Mouse (Mus musculus): ENCODE results near the gene Mxi1. TPM values are rescaled to one million over a fixed set of nuclear protein-coding genes. Genes with fewer than 3 reads are reported as not detected.
A peak's percentile ranks its signal among the peaks of the same experiment; 100 is the strongest.

The Mxi1 gene
- 31.0 and 33.3 TPM in 2 replicates for polyA plus RNA-seq (2015; fragmentation: Nextera tagmentation; extraction: Ambion mirVana)

GRCm38 (mm10) chr19:53310348-53310747, at the start of gene Mxi1:
Mxi1 (plus strand) TSS chr19:53310518.
- H3K36me3 ChIP-seq: no peaks in the 10 kb centered on the region
- peak within 1 kb of the TSS; percentile 97 for H3K9ac ChIP-seq
- peaks cover 5% of the 10 kb centered on the region for H3K27me3 ChIP-seq
- H3K4me2 ChIP-seq: peak within 1 kb of the TSS; percentile 100
- H3K4me3 ChIP-seq (replicated peaks): peak within 1 kb of the TSS; percentile 96
- peak; percentile 75 for ATAC-seq (ENCODE audit: low read depth)
- peak within 1 kb of the TSS; percentile 95 for H3K27ac ChIP-seq
- WGBS (ENCODE audit: insufficient replicate concordance): under 1% methylated on average over 38 of the region's 38 CpGs
- peaks cover 36% of the 10 kb centered on the region for H3K4me1 ChIP-seq (replicated peaks)
- no peaks in the 10 kb centered on the region for H3K9me3 ChIP-seq (replicated peaks)
- peak; percentile 79 for DNase-seq

DNA sequence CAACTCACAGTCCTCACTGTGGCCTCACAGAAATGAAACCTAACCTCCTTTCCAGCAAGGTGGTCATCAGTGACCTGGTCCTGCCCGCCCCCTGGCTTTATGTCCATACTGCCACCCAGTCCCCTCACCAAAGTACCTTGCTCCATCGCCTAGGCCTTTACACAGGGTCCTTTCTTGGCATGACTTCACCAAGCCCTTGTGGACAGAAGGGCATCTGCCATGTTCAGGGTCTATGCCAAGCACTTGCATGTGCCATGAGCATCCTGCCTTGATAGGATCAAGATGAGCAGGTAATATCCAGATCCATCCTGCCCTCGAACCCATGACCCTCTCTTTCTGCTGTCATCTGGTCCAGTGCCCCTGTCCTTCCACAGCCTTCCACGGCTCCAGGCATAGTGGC, 49.5 kb upstream of the Mxi1 start:
- no peak overlapping the region for H3K4me2 ChIP-seq
- no peak for DNase-seq
- H3K9me3 ChIP-seq (replicated peaks): no peaks in the 10 kb centered on the region
- no peak overlapping the region for H3K9ac ChIP-seq
- 0 out of 2 replicates have a peak overlapping the region, but pooled peaks have one; percentile 100 for H3K27ac ChIP-seq
- peaks cover 64% of the 10 kb centered on the region for H3K4me1 ChIP-seq (replicated peaks)
- no peaks in the 10 kb centered on the region for H3K36me3 ChIP-seq
- WGBS (ENCODE audit: insufficient replicate concordance): 73% methylated on average over 4 of the region's 4 CpGs
- H3K27me3 ChIP-seq: peaks cover 44% of the 10 kb centered on the region
- no peak overlapping the region for H3K4me3 ChIP-seq (replicated peaks)
- ATAC-seq (ENCODE audit: low read depth): no peak

DNA sequence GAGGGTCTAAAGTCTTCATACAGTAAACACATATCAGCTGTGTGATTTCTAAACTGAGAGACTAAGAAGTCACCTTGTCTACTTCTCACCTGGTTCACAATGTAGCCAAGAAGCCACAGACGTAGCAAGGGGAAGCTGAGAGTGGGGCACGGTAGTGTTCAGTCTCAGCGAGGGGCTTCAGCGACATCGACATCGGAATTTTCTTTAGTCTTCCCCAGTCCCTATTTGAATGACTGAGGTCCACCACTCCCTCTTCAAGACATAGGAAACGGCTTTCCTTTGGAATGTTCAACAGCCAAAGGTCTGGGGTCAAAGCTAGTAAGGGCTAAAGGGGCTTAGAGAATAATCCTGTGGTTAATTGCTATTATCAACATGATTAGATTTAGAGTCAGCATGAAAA, 48.3 kb upstream of the Mxi1 start:
- WGBS (ENCODE audit: insufficient replicate concordance): 82% methylated on average over 7 of the region's 7 CpGs
- no peak overlapping the region for H3K27ac ChIP-seq
- no peak overlapping the region for H3K9ac ChIP-seq
- H3K4me2 ChIP-seq: no peak overlapping the region
- H3K4me3 ChIP-seq (replicated peaks): no peak overlapping the region
- H3K36me3 ChIP-seq: no peaks in the 10 kb centered on the region
- peaks cover 52% of the 10 kb centered on the region for H3K4me1 ChIP-seq (replicated peaks)
- no peak for ATAC-seq (ENCODE audit: low read depth)
- H3K9me3 ChIP-seq (replicated peaks): no peaks in the 10 kb centered on the region
- H3K27me3 ChIP-seq: peaks cover 53% of the 10 kb centered on the region
- no peak for DNase-seq

DNA sequence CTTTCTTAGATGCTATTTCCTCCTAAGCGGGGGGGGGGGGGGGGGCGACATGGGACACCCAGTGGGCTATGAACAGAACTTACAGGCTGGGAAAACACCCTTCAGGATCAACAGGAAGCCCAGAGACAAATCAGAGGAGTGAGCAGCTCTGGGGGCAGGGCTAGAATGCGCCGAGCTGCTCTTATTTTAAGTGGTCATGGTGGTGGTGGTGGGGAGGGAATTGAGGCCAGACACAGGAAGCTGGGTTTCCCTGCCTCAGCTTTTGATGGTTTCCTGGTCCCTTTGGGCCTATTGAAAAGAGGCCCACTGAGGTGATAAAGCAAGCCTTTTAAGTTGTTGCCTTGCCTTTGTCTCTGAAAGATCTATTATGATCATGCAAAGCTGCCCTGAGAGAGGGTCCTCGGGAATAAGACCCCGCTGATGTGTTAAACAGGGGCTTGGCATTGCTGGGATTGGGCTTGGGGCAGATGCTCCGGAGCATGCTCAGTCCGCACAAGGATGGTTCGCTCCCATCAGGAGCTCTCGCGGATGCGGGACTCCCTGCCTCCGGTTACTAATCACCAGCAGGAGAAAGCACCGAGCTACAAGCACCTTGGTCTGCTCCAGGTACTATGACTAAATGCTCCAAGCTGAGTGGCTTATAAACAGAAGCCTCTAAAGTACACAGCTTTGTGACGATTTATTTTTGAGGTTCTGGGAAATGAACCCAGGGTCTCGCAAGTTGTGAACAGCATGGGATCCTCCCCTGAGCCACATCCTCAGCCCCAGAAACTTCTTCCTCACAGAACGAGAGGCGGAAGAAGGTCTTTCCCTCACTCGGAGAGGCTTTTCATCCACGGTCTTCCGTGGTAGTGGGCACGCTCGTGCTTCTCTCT, 46.2 kb upstream of the Mxi1 start:
- Histone ChIP-seq H3K4me3 (replicated peaks) (no peak overlapping the region), H3K4me2 (no peak overlapping the region), H3K36me3 (no peaks in the 10 kb centered on the region), H3K9me3 (replicated peaks) (no peaks in the 10 kb centered on the region), H3K9ac (no peak overlapping the region), H3K27ac (no peak overlapping the region), H3K4me1 (replicated peaks) (peaks cover 32% of the 10 kb centered on the region), H3K27me3 (peaks cover 56% of the 10 kb centered on the region)
- WGBS (ENCODE audit: insufficient replicate concordance): 20% methylated on average over 23 of the region's 23 CpGs
- ATAC-seq (ENCODE audit: low read depth) (no peak), DNase-seq (no peak)

DNA sequence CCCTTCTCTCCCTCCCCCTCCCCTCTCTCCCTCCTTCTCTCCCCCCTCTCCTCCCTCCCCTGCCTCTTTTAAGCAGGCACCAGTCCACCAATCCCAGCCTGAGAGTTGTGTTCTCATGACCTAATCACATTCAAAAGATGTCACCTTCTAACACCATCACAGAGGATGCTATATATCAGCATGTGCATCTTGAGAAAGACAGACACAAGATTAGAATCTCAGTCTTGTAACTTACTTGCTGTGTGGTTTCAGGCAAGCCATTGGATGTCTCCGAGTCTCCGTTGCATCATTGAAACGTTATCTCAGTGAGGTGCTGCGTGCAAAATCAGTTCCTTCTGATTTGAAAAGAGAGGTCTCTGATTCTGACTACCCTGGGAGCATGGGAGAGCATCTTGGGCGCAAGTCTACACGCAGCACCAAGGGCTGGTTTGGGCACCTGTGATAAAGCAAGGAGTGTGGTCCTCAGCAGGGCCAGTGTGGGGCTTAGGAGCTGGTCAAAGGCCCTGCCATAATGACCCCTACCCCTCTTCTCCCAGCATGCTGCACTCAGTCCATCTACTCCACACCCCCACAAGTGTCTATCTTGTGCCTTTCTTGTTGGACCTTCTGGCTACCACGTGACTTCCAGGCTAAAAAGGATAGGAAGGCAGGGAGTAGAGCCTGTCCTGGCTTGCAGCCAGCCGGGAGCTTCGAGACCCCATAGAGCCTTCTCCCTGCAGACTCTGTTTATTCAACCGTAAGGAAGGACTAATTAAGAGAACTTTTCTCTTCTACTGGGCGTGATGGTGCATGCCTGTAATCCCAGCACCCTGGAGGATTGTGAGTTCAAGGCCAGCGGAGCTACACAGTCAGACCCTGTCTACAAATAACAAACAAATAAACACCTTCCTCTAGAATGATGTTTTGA, 45.2 kb upstream of the Mxi1 start:
- H3K27ac ChIP-seq: no peak overlapping the region
- ATAC-seq (ENCODE audit: low read depth): no peak

GRCm38 (mm10) chr19:53267305-53267704, 43.0 kb upstream of the Mxi1 start:
- peaks cover 70% of the 10 kb centered on the region for H3K27me3 ChIP-seq
- no peaks in the 10 kb centered on the region for H3K36me3 ChIP-seq
- no peak for DNase-seq
- H3K4me1 ChIP-seq (replicated peaks): peaks cover 6% of the 10 kb centered on the region
- H3K9me3 ChIP-seq (replicated peaks): no peaks in the 10 kb centered on the region
- WGBS (ENCODE audit: insufficient replicate concordance): 61% methylated on average over 9 of the region's 9 CpGs
- ATAC-seq (ENCODE audit: low read depth): no peak
- no peak overlapping the region for H3K4me2 ChIP-seq
- no peak overlapping the region for H3K9ac ChIP-seq
- H3K4me3 ChIP-seq (replicated peaks): no peak overlapping the region
- no peak overlapping the region for H3K27ac ChIP-seq

More for the DNA sequence above, 45.2 kb upstream of the Mxi1 start:
- Histone ChIP-seq H3K9me3 (replicated peaks) (no peaks in the 10 kb centered on the region), H3K27me3 (peaks cover 63% of the 10 kb centered on the region), H3K4me3 (replicated peaks) (no peak overlapping the region), H3K36me3 (no peaks in the 10 kb centered on the region), H3K4me1 (replicated peaks) (peaks cover 22% of the 10 kb centered on the region), H3K9ac (no peak overlapping the region), H3K4me2 (no peak overlapping the region)
- 47% methylated on average over 12 of the region's 12 CpGs for WGBS (ENCODE audit: insufficient replicate concordance)
- DNase-seq: no peak

- Histone ChIP-seq H3K27ac (no peak overlapping the region), H3K36me3 (no peaks in the 10 kb centered on the region), H3K9me3 (replicated peaks) (no peaks in the 10 kb centered on the region), H3K9ac (no peak overlapping the region), H3K27me3 (peaks cover 46% of the 10 kb centered on the region), H3K4me2 (no peak overlapping the region), H3K4me1 (replicated peaks) (peaks cover 10% of the 10 kb centered on the region), H3K4me3 (replicated peaks) (no peak overlapping the region)
- WGBS (ENCODE audit: insufficient replicate concordance): 72% methylated on average over 17 of the region's 17 CpGs
- no peak for DNase-seq
- ATAC-seq (ENCODE audit: low read depth): no peak
Measured at GRCm38 (mm10) chr19:53273055-53273722, 37.1 kb upstream of the Mxi1 start.

DNA sequence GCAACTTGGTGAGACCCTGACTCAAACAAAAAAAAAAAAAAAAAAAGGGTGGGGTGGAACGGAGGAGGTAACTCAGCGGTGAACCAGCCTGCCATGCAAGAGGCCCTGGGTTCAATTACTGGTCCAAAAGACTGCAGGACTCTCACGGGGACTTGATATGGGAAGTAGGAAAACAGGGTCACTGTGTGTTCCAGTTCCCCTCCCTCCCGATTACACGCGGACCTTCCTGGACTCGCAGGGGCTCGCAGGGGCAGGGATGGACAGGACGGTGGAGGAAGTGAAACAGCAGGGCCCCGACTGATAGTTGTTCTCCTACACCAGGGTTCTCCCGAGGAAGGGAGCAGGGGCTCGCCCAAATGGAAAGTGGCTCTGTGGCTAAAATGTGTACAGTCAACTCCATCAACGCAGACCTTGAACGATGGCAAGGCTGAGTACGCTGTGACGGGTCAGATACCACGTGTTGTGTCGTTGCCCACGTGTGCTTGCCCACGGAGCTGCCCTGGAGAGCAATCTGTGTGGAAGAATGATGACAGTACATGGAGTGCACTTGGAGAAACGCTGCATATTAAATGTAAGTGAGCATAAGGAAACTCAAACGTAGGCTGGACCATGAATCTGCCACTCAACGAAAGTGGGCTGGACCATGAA, 36.4 kb upstream of the Mxi1 start:
- Histone ChIP-seq H3K4me1 (replicated peaks) (peaks cover 10% of the 10 kb centered on the region), H3K9ac (no peak overlapping the region), H3K4me2 (no peak overlapping the region), H3K4me3 (replicated peaks) (no peak overlapping the region), H3K36me3 (no peaks in the 10 kb centered on the region), H3K27me3 (peaks cover 42% of the 10 kb centered on the region), H3K27ac (no peak overlapping the region), H3K9me3 (replicated peaks) (no peaks in the 10 kb centered on the region)
- no peak for ATAC-seq (ENCODE audit: low read depth)
- DNase-seq: no peak
- WGBS (ENCODE audit: insufficient replicate concordance): 61% methylated on average over 23 of the region's 23 CpGs

DNA sequence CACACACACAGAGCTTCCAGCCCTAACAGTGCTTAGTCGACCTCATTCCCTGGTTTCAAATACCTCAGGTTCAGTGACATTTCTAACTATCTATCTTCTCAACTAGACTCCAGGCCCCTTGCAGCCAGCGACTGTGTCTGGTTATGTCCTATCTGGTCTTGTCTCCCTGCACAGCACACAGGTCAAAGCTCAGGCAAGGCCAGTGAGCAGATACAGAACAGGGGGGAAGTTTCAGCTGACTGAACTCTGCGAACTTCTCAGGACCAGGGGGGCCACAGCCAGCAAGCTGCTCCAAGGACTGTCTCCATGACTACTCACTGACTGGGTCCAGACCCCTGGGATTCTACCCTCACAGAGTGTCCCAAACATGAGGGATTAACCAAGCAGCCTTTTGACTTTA, 35.1 kb upstream of the Mxi1 start:
- WGBS (ENCODE audit: insufficient replicate concordance): 31% methylated on average over 3 of the region's 3 CpGs
- peaks cover 10% of the 10 kb centered on the region for H3K4me1 ChIP-seq (replicated peaks)
- no peak overlapping the region for H3K4me2 ChIP-seq
- no peaks in the 10 kb centered on the region for H3K36me3 ChIP-seq
- no peak overlapping the region for H3K9ac ChIP-seq
- H3K9me3 ChIP-seq (replicated peaks): no peaks in the 10 kb centered on the region
- ATAC-seq (ENCODE audit: low read depth) (peak; percentile 67), DNase-seq (no peak)
- H3K4me3 ChIP-seq (replicated peaks): no peak overlapping the region
- H3K27ac ChIP-seq: peak overlapping the region; percentile 23; the same call in 1 of the 2 replicates
- peaks cover 34% of the 10 kb centered on the region for H3K27me3 ChIP-seq

DNA sequence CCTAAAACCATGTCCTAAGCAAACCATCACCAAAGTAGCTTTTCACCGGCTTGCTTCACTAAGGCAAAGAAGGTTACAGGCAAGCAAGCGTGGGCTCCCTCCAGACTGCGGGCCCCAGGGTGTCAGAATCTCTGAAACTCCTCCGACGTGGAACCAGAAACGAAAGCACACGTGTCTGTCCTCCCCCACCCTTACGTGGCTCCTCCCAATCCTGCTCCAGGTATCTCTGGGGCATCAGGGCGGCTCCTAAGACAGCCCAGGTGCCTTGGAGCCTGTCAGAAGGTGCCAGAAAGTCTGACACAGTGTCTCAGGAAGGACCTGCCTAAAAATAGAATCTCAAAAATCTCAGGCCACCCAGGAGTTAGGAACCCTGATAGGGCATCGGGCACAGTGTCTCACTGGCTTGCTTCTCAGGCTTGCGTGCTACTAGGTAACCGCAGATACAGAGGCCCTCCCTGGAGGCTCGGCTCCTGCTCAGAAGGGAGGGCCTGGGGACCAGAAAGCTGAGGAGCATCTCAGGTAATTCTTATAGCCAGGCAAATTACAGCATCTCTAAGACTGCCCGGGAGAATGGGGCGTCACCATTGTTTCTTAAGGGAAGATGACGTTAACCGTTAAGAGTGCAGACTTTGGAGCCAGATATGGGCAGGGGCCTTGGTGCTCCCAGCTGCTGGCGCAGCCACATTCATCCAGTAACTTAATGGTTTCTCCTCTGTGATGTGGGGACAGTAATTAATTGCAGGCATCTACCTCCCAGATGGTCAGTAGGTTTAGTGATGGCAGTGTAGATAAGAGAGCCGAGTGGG, 33.2 kb upstream of the Mxi1 start:
- Histone ChIP-seq H3K4me2 (no peak overlapping the region), H3K9me3 (replicated peaks) (no peaks in the 10 kb centered on the region), H3K9ac (no peak overlapping the region), H3K27ac (no peak overlapping the region), H3K27me3 (peaks cover 18% of the 10 kb centered on the region), H3K4me1 (replicated peaks) (peaks cover 15% of the 10 kb centered on the region), H3K4me3 (replicated peaks) (no peak overlapping the region), H3K36me3 (no peaks in the 10 kb centered on the region)
- ATAC-seq (ENCODE audit: low read depth) (no peak), DNase-seq (no peak)
- WGBS (ENCODE audit: insufficient replicate concordance): 60% methylated on average over 19 of the region's 19 CpGs
